Mouse (Mus musculus) liver, embryonic 14.5 days (tissue): ENCODE data around the gene Th.

Experiments
- CTCF ChIP-seq: IDR thresholded peaks from 2 replicates; pipeline ENCODE4 v1.5.1; 2016; ENCODE audit warnings: antibody characterized with exemption, low read depth, control low read depth
- EP300 ChIP-seq: IDR thresholded peaks from 2 replicates; pipeline ENCODE4 v1.6.1; 2016; ENCODE audit warnings: antibody characterized with exemption, low read depth

DNA sequence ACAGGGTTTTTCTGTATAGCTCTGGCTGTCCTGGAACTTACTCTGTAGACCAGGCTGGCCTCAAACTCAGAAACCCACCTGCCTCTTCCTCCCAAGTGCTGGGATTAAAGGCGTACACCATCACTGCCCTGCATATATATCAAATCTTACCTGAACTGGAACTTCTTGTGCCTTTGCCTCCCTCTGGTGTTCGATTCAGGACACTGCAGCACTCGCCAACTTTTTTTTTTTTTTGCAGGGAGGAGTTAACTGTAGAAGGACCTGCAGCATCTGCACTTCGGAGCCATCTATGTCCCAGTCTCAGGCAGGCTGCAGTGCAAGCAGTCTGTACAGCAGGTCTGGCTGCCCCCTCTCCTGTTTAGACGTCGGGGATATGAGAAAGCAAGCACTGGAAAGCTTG, 80.2 kb downstream of the Th start:
- TF ChIP-seq CTCF = peak; percentile 64
- no peak for TF ChIP-seq EP300
